Mouse (Mus musculus) spleen, postnatal 4 days (tissue): ENCODE data around the gene Vmn2r63.
"Not testable (repeated sequence)": the region's sequence is repeated elsewhere in the genome, so short reads cannot be mapped to it uniquely, and the experiment has no call there.

Source experiments
- DNase-seq, 2 experiments: peaks; one replicate each; pipeline ENCODE4 v3.0.0; 2022; ENCODE audit warnings: low spot score in 2 of 2

Vmn2r63 gene

GRCm38 (mm10) chr7:42933722-42934121, at the start of gene Vmn2r63:
TSS of gene Vmn2r63 (minus strand) at chr7:42933822.
- not testable (repeated sequence) for DNase-seq

GRCm38 (mm10) chr7:42980739-42981138, 47.1 kb upstream of the Vmn2r63 start:
- no peak for DNase-seq

- DNase-seq = no peak
Measured at GRCm38 (mm10) chr7:42980098-42980497, 46.5 kb upstream of the Vmn2r63 start.

- no peak for DNase-seq
Measured at GRCm38 (mm10) chr7:42965246-42965645, 31.6 kb upstream of the Vmn2r63 start.

- not testable (repeated sequence) for DNase-seq
Measured at GRCm38 (mm10) chr7:42898067-42898466, 35.6 kb downstream of the Vmn2r63 start.

GRCm38 (mm10) chr7:42878090-42878489, 55.5 kb downstream of the Vmn2r63 start:
- no peak for DNase-seq

GRCm38 (mm10) chr7:42866801-42867458, 66.7 kb downstream of the Vmn2r63 start, which contains the start of gene Gm2381:
TSS of gene Gm2381 (minus strand) at chr7:42867234.
- DNase-seq = not testable (repeated sequence)
